Mouse (Mus musculus) thymus, postnatal 36 days (tissue): ENCODE data around the gene Galc.

ENCODE experiments used
- DNase-seq, 2 experiments: peaks; one replicate each; pipeline ENCODE4 v3.0.0; 2022; ENCODE audit warnings: mixed read lengths in 2 of 2

Galc gene

GRCm38 (mm10) chr12:98180235-98180800 is 78.9 kb downstream of the Galc start:
- DNase-seq = no peak

GRCm38 (mm10) chr12:98179496-98179895 is 79.8 kb downstream of the Galc start:
- no peak for DNase-seq

- no peak for DNase-seq
Measured at GRCm38 (mm10) chr12:98176632-98177031, 82.6 kb downstream of the Galc start.

GRCm38 (mm10) chr12:98161901-98162300 is 97.4 kb downstream of the Galc start:
- no peak for DNase-seq

GRCm38 (mm10) chr12:98160867-98161266 is 98.4 kb downstream of the Galc start:
- DNase-seq = no peak
